Mouse (Mus musculus) heart, embryonic 10.5 days (tissue): ENCODE results near the gene 4931440F15Rik. TPM values are rescaled to one million over a fixed set of nuclear protein-coding genes. Genes with fewer than 3 reads are reported as not detected.

Experiments used
- DNase-seq: peaks from one replicate; pipeline ENCODE4 v3.0.0-alpha.2; 2017; ENCODE audit warnings: low spot score
- H3K27ac ChIP-seq: fragments of 300-500 bp; sonication (generic); 2 replicates; pipeline ENCODE4 v1.5.1; 2016; ENCODE audit warnings: mild to moderate bottlenecking
- H3K27me3 ChIP-seq: fragments of 300-500 bp; sonication (generic); 2 replicates; pipeline ENCODE4 v1.6.1; 2016; ENCODE audit warnings: mild to moderate bottlenecking; ENCODE audit not compliant: poor library complexity, insufficient read depth, severe bottlenecking
- H3K36me3 ChIP-seq: fragments of 300-500 bp; sonication (generic); 2 replicates; pipeline ENCODE4 v1.6.1; 2016; ENCODE audit warnings: mild to moderate bottlenecking, moderate library complexity
- H3K4me1 ChIP-seq: fragments of 300-500 bp; sonication (generic); 2 replicates; pipeline ENCODE4 v1.6.1; 2016; ENCODE audit warnings: mild to moderate bottlenecking
- H3K4me3 ChIP-seq: fragments of 300-500 bp; sonication (generic); 2 replicates; pipeline ENCODE4 v1.5.1; 2016; ENCODE audit warnings: mild to moderate bottlenecking, moderate library complexity
- H3K9me3 ChIP-seq: fragments of 300-500 bp; sonication (generic); 2 replicates; pipeline ENCODE4 v1.6.1; 2016; ENCODE audit warnings: mild to moderate bottlenecking, moderate library complexity
- WGBS: fragments of 180-500 bp; shearing (Covaris S2); methylation state at CpG from one replicate; pipeline ENCODE4 v1.1.7; 2016; 5-methylcytosine and 5-hydroxymethylcytosine counted together
- polyA plus RNA-seq: library from polyadenylated mRNA; unstranded; fragments of >200 nt; fragmentation: Nextera tagmentation; extraction: Ambion mirVana; gene quantifications from 2 replicates; pipeline ENCODE4 v1.2.1, GENCODE M21; 2016

4931440F15Rik gene
- polyA plus RNA-seq, 1 experiment from 2014 or later, result 0.45 TPM

DNA sequence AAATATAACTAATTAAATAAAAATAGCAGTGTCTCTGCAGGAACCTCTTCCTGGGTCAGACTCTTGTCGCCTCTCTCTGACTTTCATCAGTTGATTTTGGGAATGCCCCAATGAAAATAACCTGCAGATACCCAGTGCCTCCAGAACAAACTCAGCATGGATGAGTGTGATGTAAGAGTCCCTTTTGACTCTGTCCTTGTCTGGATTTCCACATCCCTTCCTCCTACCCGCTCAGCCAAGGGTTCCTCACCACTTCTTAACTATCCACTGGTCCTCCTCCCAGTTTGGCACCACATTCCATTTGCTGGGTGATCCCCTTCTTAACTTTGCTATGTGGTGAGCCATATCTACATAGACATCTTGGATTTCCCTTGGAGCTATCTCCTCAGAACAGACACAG, 34.7 kb downstream of the 4931440F15Rik start:
- Histone ChIP-seq H3K36me3 (no peaks in the 10 kb centered on the region), H3K27ac (no peak overlapping the region), H3K4me3 (no peak overlapping the region), H3K4me1 (peaks cover 20% of the 10 kb centered on the region), H3K9me3 (no peaks in the 10 kb centered on the region), H3K27me3 (no peaks in the 10 kb centered on the region)
- no peak for DNase-seq
- WGBS, result 79% methylated on average over 2 of the region's 2 CpGs

DNA sequence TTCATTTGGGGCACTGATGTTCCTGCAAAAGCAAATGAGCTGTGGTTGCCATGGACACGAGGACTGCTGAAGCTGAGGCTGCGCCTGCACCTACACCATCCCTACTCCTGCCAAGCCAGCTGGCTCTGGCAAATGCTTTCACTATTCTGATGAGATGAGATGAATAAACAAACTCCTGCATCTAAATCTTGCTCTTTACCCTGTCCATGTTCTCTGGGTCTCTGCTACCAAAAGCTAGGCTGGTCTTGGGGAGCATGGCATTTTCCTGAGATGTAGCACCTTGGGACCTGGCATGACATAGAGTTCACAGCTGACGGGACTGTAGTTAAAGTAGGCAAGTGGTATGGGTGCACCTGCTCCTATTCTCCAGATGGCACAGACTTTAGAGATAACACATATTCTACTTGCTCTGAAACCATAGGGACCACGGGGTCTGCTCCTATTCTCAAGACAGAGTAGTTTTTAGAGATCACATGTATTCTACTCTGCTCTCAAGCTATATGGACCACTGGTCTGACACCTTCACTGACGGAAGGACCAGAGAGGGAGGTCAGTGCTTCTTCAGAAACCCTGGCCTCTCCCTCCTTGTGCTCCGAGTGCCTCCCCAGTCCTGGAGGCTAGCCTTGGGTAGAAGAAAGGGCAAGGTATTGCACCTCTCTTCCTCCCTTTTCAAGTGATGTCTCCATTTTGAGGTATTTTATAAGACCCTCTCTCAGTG, 36.4 kb downstream of the 4931440F15Rik start:
- Histone ChIP-seq H3K36me3 (no peaks in the 10 kb centered on the region), H3K4me1 (peaks cover 9% of the 10 kb centered on the region), H3K9me3 (no peaks in the 10 kb centered on the region), H3K27ac (no peak overlapping the region), H3K27me3 (no peaks in the 10 kb centered on the region), H3K4me3 (no peak overlapping the region)
- WGBS, result 73% methylated on average over 6 of the region's 6 CpGs
- DNase-seq, result no peak

DNA sequence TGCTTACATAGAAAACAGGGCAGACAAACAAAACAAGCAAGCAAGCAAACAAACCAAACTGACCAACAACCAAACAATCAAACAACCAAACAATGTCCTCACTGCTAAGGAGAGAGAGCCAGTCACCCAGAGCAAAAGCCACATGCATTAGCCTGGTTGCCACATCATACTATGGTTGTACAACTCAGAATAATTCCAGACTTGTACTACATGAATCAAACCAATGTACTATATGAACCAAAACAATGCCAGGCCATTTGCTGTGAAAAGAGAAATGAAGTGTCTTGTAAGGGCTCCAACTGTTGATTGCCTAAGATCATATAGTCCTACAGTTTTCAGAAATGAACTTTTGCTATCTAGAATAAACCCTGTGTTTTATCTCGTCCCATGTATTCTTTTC, 37.0 kb downstream of the 4931440F15Rik start:
- Histone ChIP-seq H3K4me3 (no peak overlapping the region), H3K36me3 (no peaks in the 10 kb centered on the region), H3K27ac (no peak overlapping the region), H3K9me3 (no peaks in the 10 kb centered on the region), H3K27me3 (no peaks in the 10 kb centered on the region), H3K4me1 (peaks cover 4% of the 10 kb centered on the region)
- 51% methylated on average over 1 of the region's 1 CpGs for WGBS
- no peak for DNase-seq

DNA sequence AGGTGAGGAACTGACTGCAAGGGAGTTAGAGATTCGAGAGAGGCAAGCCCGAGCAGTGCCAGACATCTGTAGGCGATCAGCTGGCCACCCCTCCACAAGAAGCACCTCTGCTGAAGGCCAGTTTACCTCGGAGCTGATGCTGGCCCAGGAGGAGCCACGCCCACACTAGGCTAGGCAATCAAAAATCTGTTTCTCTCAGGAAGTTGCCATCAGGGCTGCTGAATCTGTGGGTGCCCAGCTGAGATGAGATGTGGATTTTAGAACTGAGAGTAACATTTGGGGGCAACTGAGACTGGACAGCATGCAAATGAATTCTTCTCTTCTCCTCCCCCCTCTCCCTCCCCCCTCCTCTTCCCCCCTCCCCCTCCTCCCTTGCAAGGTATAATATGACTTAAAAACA, 38.0 kb downstream of the 4931440F15Rik start:
- DNase-seq, result no peak
- H3K4me1 ChIP-seq, result peaks cover 4% of the 10 kb centered on the region
- H3K27me3 ChIP-seq, result no peaks in the 10 kb centered on the region
- H3K36me3 ChIP-seq, result no peaks in the 10 kb centered on the region
- WGBS, result 12% methylated on average over 5 of the region's 5 CpGs
- H3K4me3 ChIP-seq, result no peak overlapping the region
- no peaks in the 10 kb centered on the region for H3K9me3 ChIP-seq
- H3K27ac ChIP-seq, result no peak overlapping the region

DNA sequence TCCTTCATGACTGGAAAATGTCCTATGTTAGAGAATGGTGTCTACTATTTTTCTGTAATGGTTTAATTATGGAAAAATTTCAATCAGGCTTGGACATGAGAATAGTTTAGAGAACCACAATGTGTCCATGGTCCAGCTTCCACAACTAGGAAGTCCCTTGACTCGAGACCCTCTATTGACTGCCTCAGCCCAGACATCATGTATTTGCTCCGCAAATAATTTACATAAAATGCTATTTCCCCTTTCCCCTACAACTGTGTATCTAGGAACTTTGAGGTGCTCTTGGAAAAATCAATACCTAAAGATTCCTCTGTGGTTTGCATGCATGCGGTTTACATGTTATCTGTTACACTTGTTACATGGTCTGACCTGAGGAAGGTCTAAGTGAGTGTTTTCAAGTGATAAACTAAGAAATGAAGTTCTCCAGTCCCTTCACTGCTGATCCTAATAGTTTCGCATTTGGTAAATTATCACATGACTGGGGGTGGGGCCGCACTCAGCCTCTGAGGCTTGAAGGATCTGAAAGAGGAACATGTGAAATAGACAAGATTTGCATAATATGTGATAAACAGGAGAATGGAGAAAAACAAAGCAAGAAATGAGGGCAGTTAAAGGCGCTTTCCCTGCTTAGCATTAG, 38.8 kb downstream of the 4931440F15Rik start:
- no peak overlapping the region for H3K4me3 ChIP-seq
- no peaks in the 10 kb centered on the region for H3K27me3 ChIP-seq
- no peak overlapping the region for H3K27ac ChIP-seq
- no peaks in the 10 kb centered on the region for H3K36me3 ChIP-seq
- DNase-seq, result no peak
- H3K9me3 ChIP-seq, result no peaks in the 10 kb centered on the region
- peaks cover 4% of the 10 kb centered on the region for H3K4me1 ChIP-seq
- WGBS, result 82% methylated on average over 6 of the region's 6 CpGs

DNA sequence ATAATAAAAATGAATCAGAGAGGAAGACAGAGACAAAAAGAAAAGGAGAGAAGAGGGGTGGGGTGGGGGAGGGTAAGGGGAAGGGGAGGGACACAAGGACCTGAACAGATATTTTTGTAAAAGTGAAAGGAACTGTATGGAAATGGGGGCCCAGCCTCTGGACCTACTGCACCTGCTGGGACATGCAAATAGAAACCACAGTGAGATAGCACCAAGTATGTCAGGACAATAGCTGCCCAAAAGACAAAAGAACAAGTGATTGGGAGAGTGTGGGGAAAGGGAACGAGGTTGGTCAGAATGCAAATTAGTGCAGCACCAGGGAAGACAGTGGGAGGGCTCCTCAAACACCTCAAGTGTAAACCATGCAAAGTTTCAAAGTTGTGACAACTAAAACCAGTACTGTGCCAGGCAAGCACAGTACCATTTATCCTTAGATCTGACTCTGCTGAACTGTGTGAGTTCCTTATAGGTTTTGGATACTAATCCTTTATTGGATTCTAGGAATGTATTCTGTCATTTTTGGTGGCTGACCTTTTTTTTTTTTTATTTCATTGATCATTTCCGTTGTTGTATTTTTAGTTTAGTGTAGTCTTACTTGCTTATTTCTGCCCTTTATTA, 46.0 kb downstream of the 4931440F15Rik start:
- WGBS, result 53% methylated on average over 2 of the region's 2 CpGs
- H3K36me3 ChIP-seq, result no peaks in the 10 kb centered on the region

DNA sequence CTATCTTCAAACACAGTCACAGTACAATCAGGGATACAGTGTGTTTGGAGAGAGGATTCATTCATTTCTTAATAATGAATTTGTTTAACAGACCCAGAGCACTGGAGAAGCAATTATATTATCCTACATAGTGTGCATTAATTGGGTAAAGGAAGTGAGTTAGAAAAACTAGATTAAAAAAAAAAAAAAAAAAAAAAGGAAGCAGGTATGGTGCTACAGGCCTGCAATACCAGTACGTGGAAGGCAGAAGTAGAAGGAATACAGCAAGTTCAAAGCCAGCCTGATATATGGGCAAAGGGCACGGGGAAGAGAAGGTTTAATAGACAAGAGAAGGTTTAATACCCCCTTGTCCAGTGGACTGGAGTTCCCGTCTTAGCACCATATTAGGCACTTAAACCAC, 46.5 kb downstream of the 4931440F15Rik start:
- H3K36me3 ChIP-seq, result no peaks in the 10 kb centered on the region
- peaks cover 9% of the 10 kb centered on the region for H3K4me1 ChIP-seq
- WGBS, result 83% methylated on average over 3 of the region's 3 CpGs
- H3K4me3 ChIP-seq, result no peak overlapping the region
- H3K27me3 ChIP-seq, result no peaks in the 10 kb centered on the region
- no peak for DNase-seq
- H3K9me3 ChIP-seq, result no peaks in the 10 kb centered on the region
- 0 out of 2 replicates have a peak overlapping the region, but pooled peaks have one; percentile 17 for H3K27ac ChIP-seq

More for the DNA sequence above, 46.0 kb downstream of the 4931440F15Rik start:
- no peak for DNase-seq
- H3K27me3 ChIP-seq, result no peaks in the 10 kb centered on the region
- H3K4me3 ChIP-seq, result no peak overlapping the region
- H3K4me1 ChIP-seq, result peaks cover 4% of the 10 kb centered on the region
- no peak overlapping the region for H3K27ac ChIP-seq
- no peaks in the 10 kb centered on the region for H3K9me3 ChIP-seq

DNA sequence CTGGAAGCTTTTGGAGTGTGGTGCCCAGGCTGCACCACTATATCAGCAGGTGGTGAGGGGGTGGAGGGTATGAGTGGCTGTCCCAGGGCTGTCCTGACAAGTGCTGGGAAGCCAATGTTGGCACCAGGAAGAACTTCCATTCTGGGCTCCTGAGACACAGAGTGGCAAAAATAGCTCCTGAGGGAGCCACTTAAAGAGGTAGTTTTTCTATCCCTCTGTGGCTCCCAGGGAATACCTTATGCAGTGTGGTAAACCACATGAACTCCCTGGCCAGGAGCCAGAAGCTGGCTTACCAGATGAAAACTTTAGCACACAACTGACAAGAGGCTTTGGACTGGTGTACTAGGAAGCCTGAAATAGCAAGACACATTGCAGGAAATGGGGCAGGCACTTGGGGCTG, 47.5 kb downstream of the 4931440F15Rik start:
- Histone ChIP-seq H3K4me1 (peaks cover 11% of the 10 kb centered on the region), H3K4me3 (no peak overlapping the region), H3K36me3 (no peaks in the 10 kb centered on the region), H3K9me3 (no peaks in the 10 kb centered on the region), H3K27ac (peak overlapping the region; percentile 17; the same call in 1 of the 2 replicates), H3K27me3 (no peaks in the 10 kb centered on the region)
- peak; percentile 83 for DNase-seq

DNA sequence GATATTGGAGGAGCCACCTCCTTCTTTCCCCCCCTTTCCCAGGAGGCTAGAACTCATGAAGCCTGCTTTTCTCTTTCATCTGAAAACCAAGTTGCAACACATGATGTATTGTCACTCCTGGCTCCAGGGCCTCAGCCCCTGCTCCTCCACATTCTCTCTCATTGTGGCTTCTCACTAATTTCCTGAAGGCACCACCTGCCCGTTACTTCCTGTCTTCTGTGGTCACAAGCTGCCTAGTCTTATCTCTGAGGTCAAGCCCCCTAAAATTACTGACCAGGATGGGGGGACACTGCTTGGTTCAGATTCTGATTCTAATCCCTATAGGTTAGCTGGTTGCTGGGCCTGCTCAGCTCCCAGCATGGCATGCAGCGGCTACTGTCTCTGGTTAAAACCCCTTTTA, 50.7 kb downstream of the 4931440F15Rik start:
- Histone ChIP-seq H3K4me1 (peaks cover 21% of the 10 kb centered on the region), H3K36me3 (no peaks in the 10 kb centered on the region), H3K27me3 (no peaks in the 10 kb centered on the region), H3K27ac (peak overlapping the region; percentile 47; the same call in 1 of the 2 replicates), H3K9me3 (no peaks in the 10 kb centered on the region), H3K4me3 (no peak overlapping the region)
- WGBS, result 64% methylated on average over 2 of the region's 2 CpGs
- no peak for DNase-seq

DNA sequence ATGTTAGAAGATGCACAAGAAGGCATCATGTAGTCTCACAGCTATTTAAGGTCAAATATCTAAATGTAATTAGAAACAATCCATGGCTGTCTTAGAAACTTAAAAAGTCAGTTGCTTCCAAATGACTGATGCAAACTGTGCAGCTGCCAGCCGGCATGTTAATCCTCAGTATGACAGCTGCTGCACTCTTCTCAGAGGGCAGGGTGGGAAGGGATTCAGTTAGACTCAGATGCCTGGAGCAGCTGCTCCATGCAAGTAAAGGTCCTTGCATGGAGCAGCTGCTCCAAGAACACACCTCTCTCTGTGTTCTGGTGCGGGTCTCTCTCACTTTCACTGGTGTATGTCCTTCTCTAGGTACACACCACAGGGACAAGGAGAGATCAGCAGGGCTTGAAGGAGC, 51.2 kb downstream of the 4931440F15Rik start:
- Histone ChIP-seq H3K27me3 (no peaks in the 10 kb centered on the region), H3K9me3 (no peaks in the 10 kb centered on the region), H3K4me1 (peaks cover 21% of the 10 kb centered on the region), H3K27ac (peak overlapping the region; percentile 47; the same call in 1 of the 2 replicates), H3K36me3 (no peaks in the 10 kb centered on the region), H3K4me3 (no peak overlapping the region)
- DNase-seq, result no peak
- WGBS, result 50% methylated on average over 2 of the region's 2 CpGs

Other genes with a start within 250 kb of the 4931440F15Rik start
- 52.6 and 76.8 TPM in 2 replicates for gene Rtn4, start 132.7 kb downstream of the 4931440F15Rik start, polyA plus RNA-seq
- gene Eml6, start 200.4 kb upstream of the 4931440F15Rik start, polyA plus RNA-seq, result 0.36 and 0.59 TPM in 2 replicates